Mouse (Mus musculus) stomach, postnatal 0 days (tissue): Measurements from ENCODE around the gene Cacna1g.

Experiments used
- CTCF ChIP-seq: IDR thresholded peaks from 2 replicates; pipeline ENCODE4 v1.5.1; 2016; ENCODE audit warnings: antibody characterized with exemption, low read depth, mild to moderate bottlenecking, moderate library complexity
- EP300 ChIP-seq: optimal IDR thresholded peaks from 2 replicates; pipeline ENCODE3; 2016; ENCODE audit warnings: antibody characterized with exemption

DNA sequence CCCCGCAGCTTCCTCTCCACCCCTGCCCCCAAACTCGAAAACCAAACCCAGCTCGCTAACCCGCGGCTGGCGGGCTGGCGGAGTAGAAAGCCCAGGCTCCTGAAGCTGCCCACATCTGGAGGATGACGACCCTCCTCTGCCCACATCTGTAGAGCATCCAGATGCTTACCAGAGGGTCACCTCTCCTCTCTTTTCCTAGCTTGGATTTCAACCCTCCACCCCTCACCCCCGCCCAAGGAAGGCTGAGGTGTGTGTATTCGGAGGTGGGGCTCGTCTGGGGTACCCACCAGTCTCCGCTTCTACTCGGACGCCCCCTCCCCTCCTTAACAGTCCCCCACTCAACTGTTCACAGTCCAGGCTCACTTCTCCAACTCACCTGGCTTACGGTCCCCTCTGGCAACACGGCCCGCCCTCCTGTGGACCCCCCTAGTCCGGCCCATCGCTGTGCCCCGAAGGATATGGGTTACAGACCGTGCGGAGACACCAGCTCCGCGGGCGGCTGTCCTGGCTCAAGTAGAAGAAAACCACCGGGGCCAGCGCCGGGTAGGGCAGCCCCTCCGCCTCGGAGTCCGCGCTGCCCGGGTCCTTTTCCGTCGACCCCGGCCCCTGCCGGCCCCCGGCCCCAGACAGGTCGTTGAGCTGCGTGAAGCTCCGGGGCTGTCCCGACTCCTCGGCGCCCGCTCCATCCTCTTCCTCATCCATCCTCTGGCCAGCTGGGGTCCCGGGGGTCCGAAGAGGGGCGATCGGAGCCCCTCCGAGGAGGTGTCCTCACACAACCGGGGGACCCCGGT, 887 bp downstream of the Cacna1g start:
- no peak for TF ChIP-seq EP300
- no peak for TF ChIP-seq CTCF
